Mouse (Mus musculus) adrenal gland, adult (tissue): ENCODE measurements at regions not wholly inside any gene's neighbourhood (a gene's known extent, or its start where the extent isn't known, plus 50 kb on each side); places are given as distances from the start of the nearest gene placed in this dataset.

ENCODE experiments used
- DNase-seq, 2 experiments: peaks; one replicate each; pipeline ENCODE4 v3.0.0; 2022 to 2023; ENCODE audit warnings: low spot score in 1 of 2; ENCODE audit not compliant: inconsistent age in 2 of 2

- DNase-seq = no peak
These were observed 700.6 kb upstream of the Sox9 start for GRCm38 (mm10) chr11:112081386-112081785.

DNA sequence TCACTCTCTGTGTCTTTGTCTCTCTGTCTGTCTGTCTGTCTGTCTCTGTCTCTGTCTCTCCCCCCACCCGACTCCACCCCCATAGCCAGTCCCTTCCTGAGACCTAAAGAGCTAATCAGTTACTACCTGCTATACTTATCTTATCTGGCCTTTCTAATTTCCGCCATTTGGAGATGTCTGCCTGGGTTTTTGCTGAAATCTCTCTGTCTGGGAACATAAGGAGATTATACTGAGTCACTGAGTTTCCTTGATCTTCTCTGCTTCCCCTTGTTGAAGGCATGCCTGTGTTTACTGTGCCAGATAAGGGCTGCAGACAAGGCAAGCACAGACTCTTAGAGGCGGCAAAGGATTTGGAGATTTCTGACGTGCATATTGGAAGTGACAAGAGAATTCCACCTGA is 699.0 kb upstream of the Sox9 start:
- DNase-seq = no peak

DNA sequence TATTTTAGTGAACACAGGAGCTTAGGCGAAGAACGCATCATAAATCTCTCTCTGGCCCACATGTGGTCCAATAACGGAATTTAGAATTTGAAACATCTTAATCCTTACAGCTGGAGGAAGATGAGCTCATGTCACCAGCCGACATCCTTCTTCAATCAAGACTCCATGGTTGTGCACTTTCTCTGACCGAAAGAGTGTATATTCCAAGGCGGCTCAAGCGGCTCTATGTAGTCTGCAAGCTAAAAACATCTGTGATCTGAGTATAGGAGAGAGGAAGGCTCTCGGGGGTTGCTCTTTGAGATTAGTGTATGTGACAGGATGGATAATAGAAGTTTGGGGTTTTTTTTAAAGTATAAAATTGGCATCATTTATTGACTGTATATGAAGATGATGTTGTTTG is 689.9 kb upstream of the Sox9 start:
- no peak for DNase-seq

GRCm38 (mm10) chr11:112095009-112095408 is 687.0 kb upstream of the Sox9 start:
- no peak for DNase-seq

DNA sequence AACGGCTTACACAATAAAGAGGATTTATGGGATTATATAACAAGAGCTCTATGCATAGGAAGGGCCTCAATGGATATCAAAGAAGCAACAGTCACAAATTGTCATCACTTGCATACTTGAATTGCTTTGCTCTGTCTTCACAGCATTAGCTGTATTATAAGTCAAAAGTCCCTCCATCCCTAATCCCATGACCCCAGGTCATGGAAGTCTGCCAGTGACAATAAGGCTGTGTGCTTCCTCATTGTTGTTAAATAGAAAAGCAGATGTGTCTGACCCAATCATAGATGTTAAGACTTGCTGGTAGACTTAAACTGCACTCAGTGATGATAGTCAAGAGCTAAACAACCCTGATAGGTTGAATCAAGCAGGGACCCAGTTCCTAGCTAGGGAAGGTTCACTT is 683.9 kb upstream of the Sox9 start:
- DNase-seq = no peak

DNA sequence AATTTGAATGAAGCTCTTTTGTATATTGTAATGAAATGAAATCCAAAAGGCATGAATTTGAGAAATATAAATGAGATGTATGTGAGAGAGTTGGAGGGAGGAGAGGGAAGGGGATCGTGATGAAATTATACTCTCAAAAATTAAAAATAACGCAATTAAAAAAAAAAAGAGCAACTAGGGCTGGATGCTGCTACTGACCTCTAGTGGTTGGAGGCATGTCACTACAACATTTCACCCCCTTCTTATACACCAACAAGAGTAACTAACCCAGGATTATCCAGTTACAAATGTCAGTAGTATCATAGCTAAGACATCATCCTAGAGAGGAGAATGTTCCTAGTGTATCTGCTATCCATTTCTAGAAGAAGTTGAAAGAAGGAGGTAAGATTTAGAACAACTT is 678.8 kb upstream of the Sox9 start:
- DNase-seq = peak in 1 of 2 experiments; percentile 26

DNA sequence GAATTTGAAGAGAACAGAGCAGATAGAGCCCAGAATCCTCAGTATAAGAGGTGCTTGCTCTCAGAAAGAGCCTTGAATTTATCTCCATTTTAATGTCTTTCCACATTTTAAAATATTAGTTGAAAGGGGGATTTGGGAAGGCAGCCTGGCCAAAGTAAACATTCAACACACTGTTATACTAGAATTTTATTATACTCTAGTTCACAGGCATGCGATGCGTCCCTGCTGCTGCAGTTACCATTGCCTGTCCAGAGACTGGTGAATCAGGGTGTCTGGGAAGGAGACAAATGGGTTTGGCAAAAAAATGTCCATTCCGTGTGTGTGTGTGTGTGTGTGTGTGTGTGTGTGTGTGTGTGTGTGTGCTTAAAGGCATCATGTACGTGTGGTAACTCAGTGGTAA is 675.1 kb upstream of the Sox9 start:
- no peak for DNase-seq

- DNase-seq = no peak
These were observed 674.7 kb upstream of the Sox9 start for GRCm38 (mm10) chr11:112107314-112107713.

DNA sequence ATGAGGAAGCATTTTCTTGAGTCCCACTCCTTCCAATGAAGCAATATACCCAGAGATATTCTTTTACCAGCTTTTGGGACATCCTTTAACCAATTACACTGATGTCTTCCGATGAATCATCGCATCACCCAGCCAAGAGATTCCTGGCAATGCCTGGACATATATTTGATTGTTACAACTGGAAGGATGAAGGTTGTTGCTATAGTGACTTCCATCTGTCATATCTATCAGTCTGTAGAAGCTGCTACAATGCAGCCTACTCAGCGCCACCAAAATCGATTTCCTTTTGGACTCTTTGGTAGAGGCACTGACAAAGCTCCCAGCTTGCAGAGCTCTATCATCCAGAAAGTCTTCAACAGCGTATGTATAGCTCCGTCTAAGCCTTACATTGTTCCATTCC is 661.0 kb upstream of the Sox9 start:
- DNase-seq = no peak

GRCm38 (mm10) chr11:112121831-112122230 is 660.2 kb upstream of the Sox9 start:
- DNase-seq = no peak

DNA sequence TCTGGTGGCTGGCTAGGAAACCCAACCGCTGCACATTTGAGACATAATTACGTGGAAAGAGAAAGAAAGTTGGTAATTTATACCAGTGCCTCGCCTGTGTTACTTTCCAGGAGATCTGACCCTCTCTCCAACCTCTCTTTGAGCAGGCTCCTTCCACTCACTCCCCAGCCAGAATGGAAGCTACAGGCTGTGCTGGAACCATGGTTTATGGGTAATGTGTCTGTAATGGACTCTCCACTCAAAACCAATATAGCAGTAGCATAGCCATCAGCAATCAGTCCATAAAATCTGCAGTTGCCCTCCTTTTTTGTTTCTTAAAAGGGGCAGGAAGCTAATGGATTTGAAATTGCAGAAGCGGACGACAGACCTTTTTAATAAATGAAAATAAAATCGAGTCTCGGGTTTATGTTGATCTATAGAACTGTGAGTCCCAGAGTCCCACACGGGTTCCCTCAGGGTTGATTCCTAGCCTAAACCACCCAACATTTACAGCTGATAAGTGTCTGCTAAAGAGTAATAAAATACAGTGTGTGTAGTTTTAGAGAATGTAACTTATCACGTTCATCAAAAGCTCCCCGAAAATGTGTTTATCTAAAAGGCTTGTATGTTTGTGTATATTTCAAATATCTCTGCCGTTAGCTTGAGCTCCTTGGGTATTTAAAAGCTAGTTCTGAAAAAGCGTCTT is 656.6 kb upstream of the Sox9 start:
- no peak for DNase-seq

GRCm38 (mm10) chr11:112130090-112130489 is 651.9 kb upstream of the Sox9 start:
- DNase-seq = no peak

DNA sequence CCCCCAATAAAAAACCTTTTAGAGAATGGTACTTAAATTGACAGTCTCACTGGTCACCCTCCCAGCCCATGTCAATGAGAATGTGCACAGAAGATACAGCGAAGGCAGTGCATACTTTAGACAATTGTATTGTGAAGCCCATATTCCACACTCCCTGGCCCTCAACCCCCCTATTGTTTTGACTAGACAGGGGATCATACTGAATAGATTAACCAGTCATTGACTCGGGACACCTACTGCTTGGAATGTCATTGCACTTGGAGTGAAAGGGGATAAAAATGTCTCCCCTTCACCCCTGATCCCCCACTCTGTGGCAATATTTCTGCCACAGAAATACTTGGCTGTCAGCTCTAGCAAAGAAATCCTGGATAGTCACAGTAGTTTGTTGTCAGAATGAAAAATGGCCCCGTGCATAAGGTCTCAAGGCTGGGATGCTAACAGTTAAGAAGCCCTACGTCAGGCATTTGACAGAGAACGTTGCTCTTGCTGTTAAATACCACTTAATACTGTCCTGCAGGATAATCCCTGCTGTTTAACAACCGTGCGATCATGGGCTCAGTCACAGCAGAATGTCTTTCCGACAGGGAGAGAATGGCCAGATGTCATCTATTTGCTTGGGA is 644.5 kb upstream of the Sox9 start:
- DNase-seq = no peak

GRCm38 (mm10) chr11:112140058-112140457 is 642.0 kb upstream of the Sox9 start:
- no peak for DNase-seq

DNA sequence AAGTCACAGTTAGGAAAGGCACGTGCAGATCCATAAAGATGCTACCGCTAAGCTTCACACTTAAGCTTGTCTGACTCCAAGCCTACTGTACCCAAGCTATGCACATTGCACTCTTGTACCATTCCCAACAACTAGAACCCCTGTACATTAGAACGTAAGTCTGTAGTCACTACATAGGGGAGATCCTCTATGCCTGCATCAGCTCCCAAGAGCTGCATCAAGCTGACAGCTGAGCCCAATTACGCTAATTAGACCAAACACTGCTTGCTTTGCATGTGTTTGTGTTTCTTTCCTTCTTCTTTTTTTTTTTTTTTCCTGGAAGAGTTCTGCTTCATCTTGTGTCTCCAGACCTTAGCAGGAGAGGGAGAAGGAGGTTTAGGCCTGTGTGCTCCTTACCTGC is 641.5 kb upstream of the Sox9 start:
- DNase-seq = no peak

DNA sequence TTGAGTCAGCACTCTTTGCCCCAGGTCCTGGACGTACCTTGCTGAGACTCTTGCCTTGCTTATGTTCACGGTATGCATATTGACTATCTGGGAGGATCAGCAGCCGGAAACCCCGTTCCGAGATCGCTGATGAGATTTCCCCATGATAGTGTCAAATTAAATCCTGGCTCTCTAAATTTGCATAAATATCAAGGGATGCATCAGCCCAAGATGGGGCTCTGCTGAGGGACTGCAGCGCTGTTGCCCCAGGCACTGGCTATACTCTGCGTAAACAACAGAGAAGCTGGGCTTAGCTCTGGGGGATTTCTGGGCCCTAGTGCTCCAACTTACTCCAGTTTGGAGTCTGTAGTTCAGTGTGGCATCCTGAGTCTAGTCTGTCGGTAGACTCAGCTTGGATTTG is 641.1 kb upstream of the Sox9 start:
- no peak for DNase-seq

DNA sequence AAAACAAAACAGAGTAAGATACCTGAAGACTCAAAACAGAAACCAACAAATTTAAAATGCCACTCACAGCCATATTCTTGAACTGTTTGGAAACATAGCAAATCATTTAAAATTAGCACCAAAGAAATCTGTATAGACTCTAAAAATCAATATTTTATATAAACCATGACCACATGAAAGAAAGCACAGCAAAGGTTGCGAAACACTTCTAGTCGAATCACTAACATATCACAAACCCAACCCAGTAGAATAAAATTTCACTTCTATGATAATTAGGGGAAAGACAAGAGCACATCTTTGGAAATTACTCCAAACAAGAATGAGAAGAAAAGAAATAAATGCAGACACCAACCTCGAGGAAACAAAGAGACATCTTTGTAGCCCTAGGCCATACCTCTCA is 630.0 kb upstream of the Sox9 start:
- no peak for DNase-seq

- DNase-seq = no peak
These were observed 628.8 kb upstream of the Sox9 start for GRCm38 (mm10) chr11:112153198-112153597.

DNA sequence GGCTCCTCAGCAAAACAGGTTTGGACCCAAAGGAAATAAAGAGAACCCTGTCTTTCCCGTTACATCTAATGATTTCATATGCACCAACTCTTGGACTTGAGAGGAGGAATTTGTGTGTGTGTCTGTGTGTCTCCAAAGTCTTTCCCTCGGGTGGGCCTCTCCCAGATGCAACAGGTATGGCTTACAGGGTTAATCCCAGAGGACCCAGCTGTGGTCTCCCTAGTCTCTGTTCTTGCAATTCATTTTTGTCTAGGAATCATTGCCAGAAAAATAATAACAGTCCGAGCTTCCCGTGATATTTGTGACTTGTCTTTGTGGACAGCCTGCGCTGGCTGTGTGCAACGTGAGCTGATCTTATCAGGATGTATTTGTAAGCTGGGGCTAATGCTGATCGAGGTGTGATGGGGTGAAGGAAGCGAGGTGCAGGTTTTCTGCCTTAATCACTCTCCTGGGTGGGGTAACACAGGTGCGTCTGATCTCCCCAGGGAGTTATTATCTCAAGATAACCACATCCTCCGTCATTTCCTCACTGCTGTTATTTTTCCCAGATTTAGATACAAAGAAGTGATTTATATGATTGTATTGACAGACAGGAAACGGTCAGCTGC is 627.2 kb upstream of the Sox9 start:
- no peak for DNase-seq

GRCm38 (mm10) chr11:112155339-112155955 is 626.6 kb upstream of the Sox9 start:
- no peak for DNase-seq

- peak in 1 of 2 experiments; percentile 63 for DNase-seq
These were observed 618.3 kb upstream of the Sox9 start for GRCm38 (mm10) chr11:112163681-112164265.

DNA sequence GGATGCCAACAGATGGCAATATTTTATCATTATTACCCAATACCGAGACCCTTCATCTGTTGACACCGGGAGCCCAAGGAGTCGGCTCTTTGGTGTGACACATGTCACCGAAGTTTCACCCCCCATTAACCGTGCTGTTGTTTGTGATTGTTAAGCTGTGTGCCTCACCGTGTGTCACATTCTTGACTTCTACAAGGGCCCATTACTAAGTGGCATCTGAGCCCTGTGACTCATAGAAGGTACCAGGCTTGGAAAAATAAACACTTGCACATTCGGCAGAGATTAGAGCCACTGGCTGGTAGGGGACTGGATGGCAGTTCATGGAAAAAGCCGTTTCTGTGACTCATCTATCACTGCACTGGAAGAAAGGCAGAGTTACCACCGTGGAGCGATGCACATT is 608.4 kb upstream of the Sox9 start:
- peak; percentile 46 to 75 for DNase-seq
